Mouse (Mus musculus) forebrain, postnatal 0 days (tissue): ENCODE results near the gene Apba1. TPM values are rescaled to one million over a fixed set of nuclear protein-coding genes. Genes with fewer than 3 reads are reported as not detected.

ENCODE experiments used
- ATAC-seq: fragments of 200-750 bp; cut with Nextera tagmentation; 2 replicates; pipeline ENCODE4 v1.8.0; 2017; ENCODE audit warnings: mild to moderate bottlenecking, moderate library complexity
- DNase-seq: peaks from one replicate; pipeline ENCODE4 v3.0.0-alpha.2; 2015
- H3K27ac ChIP-seq: fragments of 300-500 bp; sonication (generic); 2 replicates; pipeline ENCODE4 v1.5.1; 2014; ENCODE audit warnings: low read depth, mild to moderate bottlenecking, antibody characterized with exemption, low read length, moderate library complexity, mixed read lengths
- H3K27me3 ChIP-seq: fragments of 300-500 bp; sonication (generic); 2 replicates; pipeline ENCODE4 v1.6.1; 2014; ENCODE audit warnings: mild to moderate bottlenecking, low read length, mixed read lengths; ENCODE audit not compliant: insufficient read depth
- H3K36me3 ChIP-seq: fragments of 300-500 bp; sonication (generic); 2 replicates; pipeline ENCODE4 v1.6.1; 2014; ENCODE audit warnings: mild to moderate bottlenecking, moderate library complexity; ENCODE audit not compliant: insufficient read depth
- H3K4me1 ChIP-seq: fragments of 300-500 bp; sonication (generic); 2 replicates; pipeline ENCODE4 v1.6.1; 2014; ENCODE audit warnings: antibody characterized with exemption; ENCODE audit not compliant: insufficient read depth
- H3K4me2 ChIP-seq: fragments of 300-500 bp; sonication (generic); 2 replicates; pipeline ENCODE4 v1.6.1; 2014; ENCODE audit warnings: low read depth, mild to moderate bottlenecking, moderate library complexity
- H3K4me3 ChIP-seq: fragments of 300-500 bp; sonication (generic); 2 replicates; pipeline ENCODE4 v1.5.1; 2014; ENCODE audit warnings: low read depth, low read length, mixed read lengths
- H3K9ac ChIP-seq: fragments of 300-500 bp; sonication (generic); 2 replicates; pipeline ENCODE4 v1.6.1; 2014; ENCODE audit warnings: mild to moderate bottlenecking
- H3K9me3 ChIP-seq: fragments of 300-500 bp; sonication (generic); 2 replicates; pipeline ENCODE4 v1.6.1; 2016; ENCODE audit warnings: low read length
- CTCF ChIP-seq: sonication (generic); IDR thresholded peaks from 2 replicates; pipeline ENCODE4 v1.5.1; 2016; ENCODE audit warnings: antibody characterized with exemption, control low read depth, low read depth
- WGBS: fragments of 180-500 bp; shearing (Covaris S2); extraction: QIAGEN DNeasy Blood & Tissue Kit; methylation state at CpG from one replicate; pipeline ENCODE4 v1.1.7; 2014; 5-methylcytosine and 5-hydroxymethylcytosine counted together
- polyA plus RNA-seq: library from polyadenylated mRNA; unstranded; fragments of >200 nt; fragmentation: Nextera tagmentation; extraction: Ambion mirVana; gene quantifications from 2 replicates; pipeline ENCODE4 v1.2.1, GENCODE M21; 2015
- total RNA-seq: library from RNA; depleted of rRNA; stranded (reverse); fragments of >200 nt; gene quantifications from 2 replicates; pipeline ENCODE4 v1.2.3, GENCODE M21; 2014

The Apba1 gene
- total and polyA plus RNA-seq, 2 experiments from 2014 or later: 10.8 to 95.2 TPM

DNA sequence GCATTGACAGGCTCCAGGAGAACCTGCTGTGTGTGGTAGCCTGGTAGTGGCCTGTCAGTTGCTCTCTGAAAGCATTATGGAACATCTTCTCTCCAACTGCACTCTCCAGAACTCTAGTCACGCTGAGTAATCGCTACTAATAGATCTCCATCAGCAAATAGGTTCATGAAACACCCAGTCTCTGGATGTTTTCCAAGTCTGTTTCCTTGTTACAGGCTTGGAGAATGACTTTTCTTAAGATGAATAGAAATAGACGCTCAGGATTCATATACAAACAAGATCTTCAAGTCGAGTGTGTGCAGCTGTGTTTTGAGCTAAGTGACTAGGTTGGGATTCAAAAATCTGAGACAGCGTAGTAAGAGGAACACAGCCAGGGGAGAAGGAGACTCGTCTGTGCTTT, 165.4 kb downstream of the Apba1 start:
- no peaks in the 10 kb centered on the region for H3K9me3 ChIP-seq
- H3K4me1 ChIP-seq: 0 out of 2 replicates have a peak, but pooled peaks cover 3% of the 10 kb centered on the region
- DNase-seq (no peak), ATAC-seq (no peak)
- no peak overlapping the region for H3K9ac ChIP-seq
- H3K36me3 ChIP-seq: peaks cover 38% of the 10 kb centered on the region
- no peaks in the 10 kb centered on the region for H3K27me3 ChIP-seq
- H3K4me3 ChIP-seq: no peak overlapping the region
- TF ChIP-seq CTCF: no peak
- H3K27ac ChIP-seq: no peak overlapping the region
- H3K4me2 ChIP-seq: no peak overlapping the region
- 64% methylated on average over 6 of the region's 6 CpGs for WGBS

DNA sequence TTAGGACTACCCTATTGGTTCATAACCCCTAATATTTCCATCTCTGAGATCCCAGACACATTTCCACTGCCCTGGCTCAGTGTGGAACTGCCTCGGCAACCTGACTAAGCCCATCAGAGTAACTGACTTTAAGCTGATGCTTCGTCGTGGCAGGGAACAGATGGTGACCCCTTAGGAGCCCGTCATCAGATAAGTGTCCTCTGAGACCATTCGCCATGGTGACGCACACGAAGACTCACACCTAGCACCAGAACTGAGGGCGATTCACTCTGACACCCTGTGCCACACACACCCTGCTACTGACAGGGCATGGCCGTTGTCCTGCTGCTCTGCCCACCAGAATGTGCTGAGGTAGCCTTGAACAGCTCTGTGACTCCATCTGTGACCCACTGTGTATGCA, 166.1 kb downstream of the Apba1 start:
- no peak for TF ChIP-seq CTCF
- Histone ChIP-seq H3K27ac (no peak overlapping the region), H3K4me1 (0 out of 2 replicates have a peak, but pooled peaks cover 3% of the 10 kb centered on the region), H3K27me3 (no peaks in the 10 kb centered on the region), H3K9me3 (no peaks in the 10 kb centered on the region), H3K4me3 (no peak overlapping the region), H3K9ac (no peak overlapping the region), H3K4me2 (no peak overlapping the region), H3K36me3 (peaks cover 38% of the 10 kb centered on the region)
- DNase-seq: no peak
- WGBS: 89% methylated on average over 9 of the region's 9 CpGs
- no peak; the same call in 1 of the 2 replicates for ATAC-seq

DNA sequence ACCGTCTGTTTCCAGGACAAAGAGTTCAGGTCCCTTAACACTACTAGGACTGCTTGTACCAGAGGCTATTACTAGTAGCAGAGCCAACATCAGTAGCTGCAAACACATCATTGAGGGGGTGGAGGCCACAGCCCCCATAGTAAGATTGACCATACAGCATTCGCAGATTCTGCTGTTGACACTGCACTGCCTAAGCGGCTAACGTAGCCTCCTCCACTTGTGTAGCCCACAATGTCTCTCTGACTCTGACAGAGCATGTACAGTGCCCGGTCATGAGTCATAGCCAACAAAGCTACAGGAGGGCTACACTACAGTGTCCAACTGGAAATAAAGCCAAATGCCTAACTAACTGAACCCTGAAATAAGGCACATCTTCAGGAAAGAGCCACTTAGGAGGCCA, 166.9 kb downstream of the Apba1 start:
- no peaks in the 10 kb centered on the region for H3K27me3 ChIP-seq
- 95% methylated on average over 5 of the region's 5 CpGs for WGBS
- no peaks in the 10 kb centered on the region for H3K4me1 ChIP-seq
- H3K4me3 ChIP-seq: no peak overlapping the region
- no peak overlapping the region for H3K9ac ChIP-seq
- H3K9me3 ChIP-seq: no peaks in the 10 kb centered on the region
- H3K27ac ChIP-seq: no peak overlapping the region
- ATAC-seq: no peak
- no peak for TF ChIP-seq CTCF
- H3K36me3 ChIP-seq: peaks cover 38% of the 10 kb centered on the region
- H3K4me2 ChIP-seq: no peak overlapping the region
- DNase-seq: no peak

DNA sequence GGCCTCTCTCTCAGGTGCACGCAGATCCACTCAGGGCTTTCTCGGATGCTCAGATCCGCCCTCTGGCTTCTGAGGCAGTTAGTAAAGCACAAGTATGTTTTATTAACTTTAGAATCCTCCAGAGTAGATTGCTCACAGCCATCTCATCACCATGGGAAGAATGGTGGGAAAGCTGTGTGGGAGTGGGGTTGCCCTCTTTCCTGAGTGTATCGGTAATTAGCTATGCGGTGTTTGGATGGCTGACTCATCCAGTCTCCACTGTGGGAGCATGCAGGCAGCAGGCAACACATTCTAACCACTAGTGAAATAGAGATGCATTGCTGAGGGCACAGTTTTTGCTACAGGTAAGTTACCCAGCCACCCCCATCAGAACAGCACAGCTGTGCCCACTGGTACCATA, 172.1 kb downstream of the Apba1 start:
- Histone ChIP-seq H3K4me3 (no peak overlapping the region), H3K27ac (no peak overlapping the region), H3K36me3 (peaks cover 35% of the 10 kb centered on the region), H3K4me1 (no peaks in the 10 kb centered on the region), H3K27me3 (no peaks in the 10 kb centered on the region), H3K9ac (no peak overlapping the region), H3K4me2 (no peak overlapping the region), H3K9me3 (peaks cover 4% of the 10 kb centered on the region; the same call in 1 of the 2 replicates)
- 96% methylated on average over 5 of the region's 5 CpGs for WGBS
- DNase-seq (no peak), ATAC-seq (peak; percentile 53; the same call in 1 of the 2 replicates)
- no peak for TF ChIP-seq CTCF

DNA sequence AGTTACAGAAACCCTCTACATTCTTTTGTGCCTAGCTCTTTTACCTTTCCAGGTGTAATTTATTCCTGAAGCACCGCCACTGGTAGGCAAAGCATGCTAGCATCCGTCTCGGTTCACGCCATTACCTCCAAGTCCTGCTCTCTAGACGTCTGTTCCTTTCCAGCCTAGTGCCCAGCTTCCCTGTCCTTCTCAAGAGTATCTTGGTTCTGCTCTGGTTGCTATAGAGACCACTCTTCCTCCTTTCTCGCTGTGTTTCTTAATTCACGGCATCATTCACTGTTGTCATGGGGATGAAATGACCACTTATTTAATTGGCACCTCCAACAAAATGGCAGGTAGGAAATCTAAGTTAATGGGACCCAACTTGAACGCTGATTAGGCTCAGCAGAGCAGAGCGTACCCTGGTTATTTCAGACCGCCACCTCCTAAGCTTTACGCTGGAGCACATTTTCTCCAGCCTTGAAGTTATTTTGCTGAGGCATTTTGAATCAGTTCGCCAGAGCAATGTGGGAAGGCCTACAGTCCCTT, 182.8 kb downstream of the Apba1 start:
- no peak overlapping the region for H3K4me3 ChIP-seq
- no peaks in the 10 kb centered on the region for H3K9me3 ChIP-seq
- peaks cover 88% of the 10 kb centered on the region for H3K36me3 ChIP-seq
- H3K4me1 ChIP-seq: no peaks in the 10 kb centered on the region
- WGBS: 31% methylated on average over 12 of the region's 12 CpGs
- no peak overlapping the region for H3K9ac ChIP-seq
- ATAC-seq (peak; percentile 72), DNase-seq (no peak)
- no peak for TF ChIP-seq CTCF
- H3K4me2 ChIP-seq: no peak overlapping the region
- H3K27ac ChIP-seq: no peak overlapping the region
- no peaks in the 10 kb centered on the region for H3K27me3 ChIP-seq

DNA sequence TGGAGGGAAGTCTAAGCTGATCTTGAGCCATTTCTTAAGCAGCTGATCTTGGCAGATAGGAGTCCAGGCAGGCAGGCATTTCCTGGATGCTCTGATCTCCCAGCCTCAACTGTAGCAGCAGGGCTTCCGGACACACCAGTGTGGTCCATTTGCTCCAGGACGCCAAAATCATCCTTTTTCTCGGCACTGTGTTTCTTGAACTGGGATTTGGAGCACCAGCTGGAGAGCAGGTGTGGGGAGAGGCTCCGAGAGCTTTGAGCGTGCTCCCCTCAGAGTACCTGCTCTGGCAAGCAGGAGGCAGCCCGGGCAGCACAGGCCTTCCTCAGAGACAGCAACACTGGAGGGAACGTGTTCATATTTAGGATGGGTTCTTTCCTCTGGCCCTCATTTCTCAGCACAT, 184.2 kb downstream of the Apba1 start:
- Histone ChIP-seq H3K4me1 (no peaks in the 10 kb centered on the region), H3K27ac (no peak overlapping the region), H3K36me3 (peaks cover 82% of the 10 kb centered on the region), H3K27me3 (no peaks in the 10 kb centered on the region), H3K9me3 (no peaks in the 10 kb centered on the region), H3K4me2 (no peak overlapping the region), H3K4me3 (no peak overlapping the region), H3K9ac (no peak overlapping the region)
- DNase-seq (no peak), ATAC-seq (no peak)
- WGBS: 91% methylated on average over 7 of the region's 7 CpGs
- no peak for TF ChIP-seq CTCF

DNA sequence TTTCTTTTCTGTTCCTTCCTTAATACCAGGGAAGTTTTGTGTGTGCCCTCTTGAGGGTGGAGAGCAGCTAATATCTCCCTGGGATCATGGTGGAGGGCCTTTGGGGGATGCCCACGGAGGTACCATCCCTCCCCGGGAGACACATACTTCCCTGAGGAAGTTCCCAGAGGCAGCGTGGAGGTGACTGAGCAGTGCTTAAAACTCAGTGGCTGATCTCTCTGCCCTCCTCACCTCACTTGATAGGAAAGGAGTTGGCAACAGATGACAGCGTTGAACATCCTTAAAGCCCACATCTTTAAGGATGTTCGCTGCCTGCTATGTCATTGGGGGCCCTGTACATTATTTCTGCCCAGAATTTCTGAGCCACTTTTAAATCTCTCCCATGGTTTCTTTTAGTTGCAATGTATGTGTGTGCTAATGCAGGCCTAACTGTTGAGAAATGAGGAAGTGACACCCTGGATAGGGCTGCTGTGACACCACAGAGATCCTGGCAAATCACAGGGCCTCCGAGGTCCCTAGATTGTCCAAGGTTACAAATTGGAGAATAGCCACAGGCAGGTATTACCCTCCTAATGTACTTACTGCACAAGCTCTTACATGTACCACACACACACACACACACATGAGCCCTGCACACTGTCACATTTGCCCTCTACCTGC, 187.5 kb downstream of the Apba1 start:
- Histone ChIP-seq H3K4me1 (no peaks in the 10 kb centered on the region), H3K4me3 (no peak overlapping the region), H3K27ac (no peak overlapping the region), H3K36me3 (peaks cover 65% of the 10 kb centered on the region), H3K27me3 (no peaks in the 10 kb centered on the region), H3K9ac (no peak overlapping the region), H3K4me2 (no peak overlapping the region), H3K9me3 (no peaks in the 10 kb centered on the region)
- whole genome bisulfite sequencing: 88% methylated on average over 6 of the region's 6 CpGs
- DNase-seq (no peak), ATAC-seq (no peak)
- no peak for TF ChIP-seq CTCF
